13 mouse cellular contexts compared by ENCODE assay signal in genomic region chr9:118862852-118863260, GRCm38 (mm10).
DNase-seq lines count a peak whose midpoint lies in the region; ATAC-seq and TF ChIP-seq lines count a peak whose summit lies in the region.
"Had no signal": no experiment of that assay in that cellular context is flagged by ENCODE, and none has a peak within 500 bp of the region (broad histone marks: within the 10 kb centered on the region; RNA-seq: fewer than 3 reads in every experiment).

No protein-coding gene starts in this region.

- H3K27me3 ChIP-seq in hindbrain, embryonic 11.5 days (ENCODE audit: control insufficient read depth, insufficient read depth, low read length), result no peaks in the 10 kb centered on the region
- no peaks in the 10 kb centered on the region for H3K27me3 ChIP-seq in hindbrain, embryonic 13.5 days
- H3K27me3 ChIP-seq in limb, embryonic 12.5 days, result peaks cover 3% of the 10 kb centered on the region; the same call in 1 of the 2 replicates
- H3K27me3 ChIP-seq in cerebellum, adult 2 months (ENCODE audit: control insufficient read depth, insufficient read depth, low read length), result no peaks in the 10 kb centered on the region
- H3K27me3 ChIP-seq: forebrain, embryonic 12.5 days; neural tube, embryonic 13.5 days had no signal

- TF ChIP-seq CTCF in cerebellum, adult 2 months (IDR thresholded peaks at IDR 0.05; ENCODE audit: borderline replicate concordance, insufficient read depth, low read depth, low read length), result no peak

- ATAC-seq in hindbrain, embryonic 11.5 days (ENCODE audit: low FRiP score), result no peak
- ATAC-seq in hindbrain, embryonic 13.5 days (ENCODE audit: low FRiP score), result no peak
- ATAC-seq in limb, embryonic 12.5 days (ENCODE audit: insufficient number of reproducible peaks, insufficient read depth, low FRiP score, low TSS enrichment, low read depth), result peak; percentile 68

- 60% methylated on average over 9 of the region's 9 CpGs for WGBS in hindbrain, embryonic 11.5 days
- WGBS in hindbrain, embryonic 13.5 days, result 73% methylated on average over 9 of the region's 9 CpGs
- WGBS in limb, embryonic 12.5 days, result 3% methylated on average over 9 of the region's 9 CpGs
- 82% methylated on average over 9 of the region's 9 CpGs for WGBS in cerebellum, adult 2 months

- no peak overlapping the region for H3K27ac ChIP-seq in hindbrain, embryonic 11.5 days (ENCODE audit: low read depth, low read length)
- H3K27ac ChIP-seq in hindbrain, embryonic 13.5 days, result no peak overlapping the region
- peak overlapping the region; percentile 62 for H3K27ac ChIP-seq in limb, embryonic 12.5 days
- H3K27ac ChIP-seq in cerebellum, adult 2 months (ENCODE audit: insufficient read depth, low read length), result no peak overlapping the region
- H3K27ac ChIP-seq: forebrain, embryonic 12.5 days; heart, adult 2 months; neural tube, embryonic 13.5 days had no signal

- peaks cover 4% of the 10 kb centered on the region; the same call in 1 of the 2 replicates for H3K4me1 ChIP-seq in hindbrain, embryonic 11.5 days (replicated peaks; ENCODE audit: control insufficient read depth, insufficient read depth, low read length)
- H3K4me1 ChIP-seq in hindbrain, embryonic 13.5 days (replicated peaks), result peaks cover 16% of the 10 kb centered on the region
- H3K4me1 ChIP-seq in limb, embryonic 12.5 days (replicated peaks), result peaks cover 54% of the 10 kb centered on the region
- H3K4me1 ChIP-seq in cerebellum, adult 2 months (ENCODE audit: control insufficient read depth, insufficient read depth, low read length), result no peaks in the 10 kb centered on the region

- no peaks in the 10 kb centered on the region for H3K9me3 ChIP-seq in hindbrain, embryonic 11.5 days (ENCODE audit: control insufficient read depth, low read length)
- H3K9me3 ChIP-seq in hindbrain, embryonic 13.5 days, result no peaks in the 10 kb centered on the region
- 0 out of 2 replicates have a peak, but pooled peaks cover 3% of the 10 kb centered on the region for H3K9me3 ChIP-seq in limb, embryonic 12.5 days
- H3K9me3 ChIP-seq: forebrain, embryonic 12.5 days; neural tube, embryonic 13.5 days had no signal

- H3K9ac ChIP-seq in hindbrain, embryonic 11.5 days (ENCODE audit: low read depth, low read length), result no peak overlapping the region
- H3K9ac ChIP-seq in hindbrain, embryonic 13.5 days, result no peak overlapping the region
- no peak overlapping the region for H3K9ac ChIP-seq in limb, embryonic 12.5 days (replicated peaks)
- H3K9ac ChIP-seq: forebrain, embryonic 12.5 days; neural tube, embryonic 13.5 days had no signal

- no peaks in the 10 kb centered on the region for H3K36me3 ChIP-seq in hindbrain, embryonic 11.5 days (ENCODE audit: control insufficient read depth, insufficient read depth, low read length)
- H3K36me3 ChIP-seq in hindbrain, embryonic 13.5 days, result no peaks in the 10 kb centered on the region
- H3K36me3 ChIP-seq in limb, embryonic 12.5 days, result peaks cover 4% of the 10 kb centered on the region; the same call in 1 of the 2 replicates
- H3K36me3 ChIP-seq: forebrain, embryonic 12.5 days; neural tube, embryonic 13.5 days had no signal

- H3K4me2 ChIP-seq in hindbrain, embryonic 11.5 days (replicated peaks; ENCODE audit: low read depth, low read length), result no peak overlapping the region
- H3K4me2 ChIP-seq in hindbrain, embryonic 13.5 days, result no peak overlapping the region
- peak overlapping the region; percentile 38 for H3K4me2 ChIP-seq in limb, embryonic 12.5 days
- H3K4me2 ChIP-seq: forebrain, embryonic 12.5 days; neural tube, embryonic 13.5 days had no signal

- peak; percentile 33 for DNase-seq in hindbrain, embryonic 11.5 days (ENCODE audit: low spot score)
- DNase-seq in ES-CJ7 (ENCODE audit: low read depth, low spot score), result peak; percentile 49
- DNase-seq in embryo, embryonic 10.5 days (ENCODE audit: low spot score), result peak; percentile 81
- DNase-seq in cerebellum, adult 2 months, result no peak
- DNase-seq in adrenal gland, adult 2 months, result no peak
- no peak for DNase-seq in right cerebral cortex, adult 18-20 months
- DNase-seq: cerebellum, adult 11-12 months; heart, adult 2 months; kidney, adult 9 months had no signal

- no peak for TF ChIP-seq POLR2A in cerebellum, adult 2 months (IDR thresholded peaks at IDR 0.05; ENCODE audit: borderline replicate concordance, insufficient read depth, low read length)

- H3K4me3 ChIP-seq in hindbrain, embryonic 11.5 days (ENCODE audit: low read depth, low read length), result no peak overlapping the region
- H3K4me3 ChIP-seq in hindbrain, embryonic 13.5 days, result no peak overlapping the region
- no peak overlapping the region for H3K4me3 ChIP-seq in limb, embryonic 12.5 days (replicated peaks)
- no peak overlapping the region for H3K4me3 ChIP-seq in cerebellum, adult 2 months (replicated peaks; ENCODE audit: insufficient read depth, low read depth, low read length)
- H3K4me3 ChIP-seq: forebrain, embryonic 12.5 days; heart, adult 2 months; neural tube, embryonic 13.5 days had no signal

Comparison
In these comparisons a context has a peak if more than half of its experiments do, and no peak if none do; other contexts are left out.
1. DNase-seq: peak in hindbrain, embryonic 11.5 days (single experiment), ES-CJ7 (single experiment) and embryo, embryonic 10.5 days (single experiment); none in cerebellum, adult 2 months (0 of 2), adrenal gland, adult 2 months (single experiment) and right cerebral cortex, adult 18-20 months (single experiment).